ENCODE assay signal across 36 mouse cellular contexts in genomic region chr4:63359861-63360260, GRCm38 (mm10). TPM values are rescaled to one million over a fixed set of nuclear protein-coding genes. Genes with fewer than 3 reads are reported as not detected.
DNase-seq lines count a peak whose midpoint lies in the region; ATAC-seq and TF ChIP-seq lines count a peak whose summit lies in the region.
"Had no signal": no experiment of that assay in that cellular context is flagged by ENCODE, and none has a peak within 500 bp of the region (broad histone marks: within the 10 kb centered on the region; RNA-seq: fewer than 3 reads in every experiment).

No protein-coding gene starts in this region.

- no peak overlapping the region for H3K4me3 ChIP-seq in hindbrain, embryonic 11.5 days (ENCODE audit: low read depth, low read length)
- no peak overlapping the region for H3K4me3 ChIP-seq in hindbrain, postnatal 0 days (ENCODE audit: low read length)
- H3K4me3 ChIP-seq in liver, embryonic 15.5 days (replicated peaks): no peak overlapping the region
- H3K4me3 ChIP-seq in liver, embryonic 11.5 days (ENCODE audit: low read depth, low read length): no peak overlapping the region
- H3K4me3 ChIP-seq in C2C12 (ENCODE audit: insufficient read depth, poor library complexity, severe bottlenecking) (no peak overlapping the region), myocyte (no peak overlapping the region)
- no peak overlapping the region for H3K4me3 ChIP-seq in cerebellum, adult 2 months (replicated peaks; ENCODE audit: insufficient read depth, low read depth, low read length)
- H3K4me3 ChIP-seq: forebrain, embryonic 13.5 days; midbrain, embryonic 10.5 days had no signal

- no peaks in the 10 kb centered on the region for H3K36me3 ChIP-seq in hindbrain, embryonic 11.5 days (ENCODE audit: control insufficient read depth, insufficient read depth, low read length)
- no peaks in the 10 kb centered on the region for H3K36me3 ChIP-seq in hindbrain, postnatal 0 days (ENCODE audit: insufficient read depth, low read length)
- no peaks in the 10 kb centered on the region for H3K36me3 ChIP-seq in liver, embryonic 15.5 days (replicated peaks)
- no peaks in the 10 kb centered on the region for H3K36me3 ChIP-seq in liver, embryonic 11.5 days (ENCODE audit: control insufficient read depth, insufficient read depth, low read length)
- H3K36me3 ChIP-seq in C2C12 (ENCODE audit: control insufficient read depth, insufficient read depth) (no peaks in the 10 kb centered on the region), myocyte (ENCODE audit: control insufficient read depth, insufficient read depth) (no peaks in the 10 kb centered on the region)
- H3K36me3 ChIP-seq: midbrain, embryonic 10.5 days had no signal

- TF ChIP-seq CTCF in hindbrain, postnatal 0 days (IDR thresholded peaks at IDR 0.05; ENCODE audit: low read depth): no peak
- TF ChIP-seq CTCF in C2C12 (IDR thresholded peaks at IDR 0.05; ENCODE audit: control insufficient read depth, insufficient read depth, insufficient read length): no peak
- TF ChIP-seq CTCF in cerebellum, adult 2 months (IDR thresholded peaks at IDR 0.05; ENCODE audit: borderline replicate concordance, insufficient read depth, low read depth, low read length): no peak

- TF ChIP-seq POLR2A in myocyte (IDR thresholded peaks at IDR 0.05; ENCODE audit: insufficient read length, low read depth): no peak
- TF ChIP-seq POLR2A in cerebellum, adult 2 months (IDR thresholded peaks at IDR 0.05; ENCODE audit: borderline replicate concordance, insufficient read depth, low read length): no peak

- no peaks in the 10 kb centered on the region for H3K4me1 ChIP-seq in hindbrain, embryonic 11.5 days (replicated peaks; ENCODE audit: control insufficient read depth, insufficient read depth, low read length)
- H3K4me1 ChIP-seq in hindbrain, postnatal 0 days (ENCODE audit: insufficient read depth, low read length): no peaks in the 10 kb centered on the region
- no peaks in the 10 kb centered on the region for H3K4me1 ChIP-seq in liver, embryonic 15.5 days (replicated peaks)
- no peaks in the 10 kb centered on the region; the same call in 1 of the 2 replicates for H3K4me1 ChIP-seq in liver, embryonic 11.5 days (replicated peaks; ENCODE audit: control insufficient read depth, insufficient read depth, low read length)
- H3K4me1 ChIP-seq in cerebellum, adult 2 months (ENCODE audit: control insufficient read depth, insufficient read depth, low read length): no peaks in the 10 kb centered on the region
- H3K4me1 ChIP-seq: forebrain, embryonic 13.5 days; midbrain, embryonic 10.5 days had no signal

- no peak overlapping the region for H3K27ac ChIP-seq in hindbrain, embryonic 11.5 days (ENCODE audit: low read depth, low read length)
- H3K27ac ChIP-seq in hindbrain, postnatal 0 days: no peak overlapping the region
- H3K27ac ChIP-seq in liver, embryonic 15.5 days (replicated peaks): no peak overlapping the region
- no peak overlapping the region for H3K27ac ChIP-seq in liver, embryonic 11.5 days (ENCODE audit: low read depth, low read length)
- H3K27ac ChIP-seq in cerebellum, adult 2 months (ENCODE audit: insufficient read depth, low read length): no peak overlapping the region
- H3K27ac ChIP-seq: forebrain, embryonic 13.5 days; kidney, postnatal 0 days; midbrain, embryonic 10.5 days had no signal

- WGBS in hindbrain, embryonic 11.5 days: 77% methylated on average over 6 of the region's 6 CpGs
- 66% methylated on average over 6 of the region's 6 CpGs for WGBS in hindbrain, postnatal 0 days
- WGBS in liver, embryonic 15.5 days (ENCODE audit: insufficient replicate concordance): 62% methylated on average over 6 of the region's 6 CpGs
- WGBS in liver, embryonic 11.5 days: 77% methylated on average over 6 of the region's 6 CpGs
- WGBS in cerebellum, adult 2 months: 48% methylated on average over 6 of the region's 6 CpGs

- H3ac ChIP-seq in C2C12 (ENCODE audit: control insufficient read depth, insufficient read length, low read depth): no peak overlapping the region
- no peak overlapping the region for H3ac ChIP-seq in myocyte (ENCODE audit: control insufficient read depth, insufficient read length)

- no peak overlapping the region for H3K4me2 ChIP-seq in hindbrain, embryonic 11.5 days (replicated peaks; ENCODE audit: low read depth, low read length)
- no peak overlapping the region for H3K4me2 ChIP-seq in hindbrain, postnatal 0 days (ENCODE audit: low read depth, low read length)
- no peak overlapping the region for H3K4me2 ChIP-seq in liver, embryonic 15.5 days
- no peak overlapping the region for H3K4me2 ChIP-seq in liver, embryonic 11.5 days
- H3K4me2 ChIP-seq in myocyte (ENCODE audit: low read depth): no peak overlapping the region
- H3K4me2 ChIP-seq: forebrain, embryonic 13.5 days; heart, embryonic 11.5 days; lung, embryonic 14.5 days had no signal

- H3K9me3 ChIP-seq in hindbrain, embryonic 11.5 days (ENCODE audit: control insufficient read depth, low read length): no peaks in the 10 kb centered on the region
- no peaks in the 10 kb centered on the region for H3K9me3 ChIP-seq in hindbrain, postnatal 0 days (ENCODE audit: low read length)
- no peaks in the 10 kb centered on the region for H3K9me3 ChIP-seq in liver, embryonic 15.5 days (replicated peaks)
- H3K9me3 ChIP-seq in liver, embryonic 11.5 days (ENCODE audit: control insufficient read depth, low read length): no peaks in the 10 kb centered on the region
- H3K9me3 ChIP-seq: forebrain, embryonic 13.5 days; midbrain, embryonic 10.5 days had no signal

- peak; percentile 36; the same call in 1 of the 2 replicates for ATAC-seq in hindbrain, embryonic 11.5 days (ENCODE audit: low FRiP score)
- ATAC-seq in hindbrain, postnatal 0 days: no peak
- ATAC-seq in liver, embryonic 15.5 days (ENCODE audit: insufficient read depth): 0 out of 2 replicates have a peak, but pooled peaks have one; percentile 43
- no peak for ATAC-seq in liver, embryonic 11.5 days (replicated peaks; ENCODE audit: low FRiP score)
- ATAC-seq: forebrain, embryonic 13.5 days; intestine, embryonic 16.5 days had no signal

- no peak overlapping the region for H3K9ac ChIP-seq in hindbrain, embryonic 11.5 days (ENCODE audit: low read depth, low read length)
- H3K9ac ChIP-seq in hindbrain, postnatal 0 days (replicated peaks; ENCODE audit: low read length): no peak overlapping the region
- no peak overlapping the region for H3K9ac ChIP-seq in liver, embryonic 15.5 days
- H3K9ac ChIP-seq in liver, embryonic 11.5 days (ENCODE audit: low read depth, low read length): no peak overlapping the region
- H3K9ac ChIP-seq: forebrain, embryonic 13.5 days; lung, embryonic 14.5 days had no signal

- no peaks in the 10 kb centered on the region for H3K79me3 ChIP-seq in C2C12 (ENCODE audit: low read depth)

- no peak for DNase-seq in hindbrain, embryonic 11.5 days (ENCODE audit: low spot score)
- DNase-seq in hindbrain, postnatal 0 days (ENCODE audit: low spot score): no peak
- no peak for DNase-seq in liver, embryonic 11.5 days (ENCODE audit: low spot score)
- no peak for DNase-seq in cerebellum, adult 2 months
- DNase-seq: adrenal gland, adult 2 months; cerebellum, adult 9-10 months; cerebellum, postnatal 36 days; gastrocnemius, postnatal 36 days; heart, adult 18-20 months; heart, postnatal 36 days; kidney, adult 8-10 months; kidney, postnatal 4 days; left cerebral cortex, postnatal 4 days; lung, embryonic 14.5 days; right cerebral cortex, postnatal 14 days had no signal

- H3K27me3 ChIP-seq in hindbrain, embryonic 11.5 days (ENCODE audit: control insufficient read depth, insufficient read depth, low read length): no peaks in the 10 kb centered on the region
- no peaks in the 10 kb centered on the region for H3K27me3 ChIP-seq in hindbrain, postnatal 0 days (ENCODE audit: insufficient read depth, low read length)
- no peaks in the 10 kb centered on the region for H3K27me3 ChIP-seq in liver, embryonic 15.5 days
- H3K27me3 ChIP-seq in liver, embryonic 11.5 days (replicated peaks; ENCODE audit: control insufficient read depth, insufficient read depth, low read length): no peaks in the 10 kb centered on the region
- no peaks in the 10 kb centered on the region for H3K27me3 ChIP-seq in C2C12 (ENCODE audit: control insufficient read depth, insufficient read depth, insufficient read length)
- no peaks in the 10 kb centered on the region for H3K27me3 ChIP-seq in myocyte (ENCODE audit: control insufficient read depth, insufficient read depth, insufficient read length)
- no peaks in the 10 kb centered on the region for H3K27me3 ChIP-seq in cerebellum, adult 2 months (ENCODE audit: control insufficient read depth, insufficient read depth, low read length)
- H3K27me3 ChIP-seq: forebrain, embryonic 13.5 days had no signal

- H3K79me2 ChIP-seq in C2C12 (ENCODE audit: control insufficient read depth, insufficient read depth): no peaks in the 10 kb centered on the region
- H3K79me2 ChIP-seq in myocyte (ENCODE audit: control insufficient read depth, insufficient read depth): no peaks in the 10 kb centered on the region

RNA-seq across cellular contexts. Expression of gene Orm2, which starts 2.4 kb away (rescaled TPM):
- polyA plus RNA-seq in hindbrain, embryonic 11.5 days (2014; fragmentation: Nextera tagmentation; extraction: Ambion mirVana): not detected in 2 replicates
- not detected in 2 replicates for total RNA-seq in hindbrain, postnatal 0 days (2014; rRNA removed)
- polyA plus RNA-seq in hindbrain, postnatal 0 days (2015; fragmentation: Nextera tagmentation; extraction: Ambion mirVana): not detected in 2 replicates
- not detected in 2 replicates for polyA plus RNA-seq in liver, embryonic 15.5 days (2015; fragmentation: Nextera tagmentation; extraction: Ambion mirVana)
- polyA plus RNA-seq in liver, embryonic 11.5 days (2014; fragmentation: Nextera tagmentation; extraction: Ambion mirVana): not detected in 2 replicates
- polyA plus RNA-seq in C2C12 (2012; fragmentation: generic; extraction: Trizol) (not detected), myocyte (2012; fragmentation: generic; extraction: Trizol) (not detected)
- not detected in 2 replicates for polyA plus RNA-seq in cerebellum, adult 2 months (2012; rRNA removed)
- total RNA-seq: heart, postnatal 36 days; layer of hippocampus, adult 8-10 months; layer of hippocampus, postnatal 25 days; left cerebral cortex, adult 8-10 months; left cerebral cortex, postnatal 4 days; megakaryocyte progenitor cell, adult 5-6 weeks; midbrain, postnatal 0 days; neutrophil, adult 5-6 weeks had no signal
- polyA plus RNA-seq: embryonic facial prominence, embryonic 11.5 days; forebrain, embryonic 13.5 days; heart, embryonic 11.5 days; heart, embryonic 16.5 days; intestine, embryonic 16.5 days; kidney, postnatal 0 days; limb, embryonic 14.5 days; lung, embryonic 14.5 days; midbrain, embryonic 10.5 days; midbrain, postnatal 0 days; small intestine, adult 2 months; stomach, embryonic 14.5 days; testis, adult 2 months had no signal

RNA-seq across cellular contexts. Expression of gene Orm3, which starts 3.9 kb away (rescaled TPM):
- not detected in 2 replicates for polyA plus RNA-seq in hindbrain, embryonic 11.5 days (2014; fragmentation: Nextera tagmentation; extraction: Ambion mirVana)
- not detected in 2 replicates for total RNA-seq in hindbrain, postnatal 0 days (2014; rRNA removed)
- polyA plus RNA-seq in hindbrain, postnatal 0 days (2015; fragmentation: Nextera tagmentation; extraction: Ambion mirVana): not detected in 2 replicates
- polyA plus RNA-seq in liver, embryonic 15.5 days (2015; fragmentation: Nextera tagmentation; extraction: Ambion mirVana): not detected in 2 replicates
- polyA plus RNA-seq in liver, embryonic 11.5 days (2014; fragmentation: Nextera tagmentation; extraction: Ambion mirVana): not detected in 2 replicates
- polyA plus RNA-seq in C2C12 (2012; fragmentation: generic; extraction: Trizol): not detected
- 0.07 TPM for polyA plus RNA-seq in myocyte (2012; fragmentation: generic; extraction: Trizol)
- polyA plus RNA-seq in cerebellum, adult 2 months (2012; rRNA removed): 0.14 TPM in 1 of 2 replicates, not detected in the other
- total RNA-seq: gastrocnemius, postnatal 36 days; layer of hippocampus, adult 8-10 months; layer of hippocampus, postnatal 25 days; left cerebral cortex, adult 8-10 months; left cerebral cortex, postnatal 4 days; megakaryocyte progenitor cell, adult 5-6 weeks; midbrain, postnatal 0 days; neutrophil, adult 5-6 weeks had no signal
- polyA plus RNA-seq: embryonic facial prominence, embryonic 11.5 days; forebrain, embryonic 13.5 days; heart, embryonic 11.5 days; heart, embryonic 16.5 days; intestine, embryonic 16.5 days; kidney, postnatal 0 days; limb, embryonic 14.5 days; lung, embryonic 14.5 days; midbrain, embryonic 10.5 days; midbrain, postnatal 0 days; small intestine, adult 2 months; stomach, embryonic 14.5 days; testis, adult 2 months; thymus, postnatal 0 days had no signal

RNA-seq across cellular contexts. Expression of gene Orm1, which starts 15.5 kb away (rescaled TPM):
- polyA plus RNA-seq in hindbrain, embryonic 11.5 days (2014; fragmentation: Nextera tagmentation; extraction: Ambion mirVana): not detected in 2 replicates
- not detected in 2 replicates for total RNA-seq in hindbrain, postnatal 0 days (2014; rRNA removed)
- not detected in 2 replicates for polyA plus RNA-seq in hindbrain, postnatal 0 days (2015; fragmentation: Nextera tagmentation; extraction: Ambion mirVana)
- polyA plus RNA-seq in liver, embryonic 15.5 days (2015; fragmentation: Nextera tagmentation; extraction: Ambion mirVana): 0.50 and 0.77 TPM in 2 replicates
- not detected in 2 replicates for polyA plus RNA-seq in liver, embryonic 11.5 days (2014; fragmentation: Nextera tagmentation; extraction: Ambion mirVana)
- polyA plus RNA-seq in C2C12 (2012; fragmentation: generic; extraction: Trizol) (0.05 TPM), myocyte (2012; fragmentation: generic; extraction: Trizol) (not detected)
- not detected in 2 replicates for polyA plus RNA-seq in cerebellum, adult 2 months (2012; rRNA removed)
- total RNA-seq: layer of hippocampus, adult 8-10 months; layer of hippocampus, postnatal 25 days; left cerebral cortex, adult 8-10 months; left cerebral cortex, postnatal 4 days; midbrain, postnatal 0 days; neutrophil, adult 5-6 weeks had no signal
- polyA plus RNA-seq: embryonic facial prominence, embryonic 11.5 days; forebrain, embryonic 13.5 days; heart, embryonic 11.5 days; heart, embryonic 16.5 days; intestine, embryonic 16.5 days; kidney, postnatal 0 days; lung, embryonic 14.5 days; midbrain, embryonic 10.5 days; midbrain, postnatal 0 days; small intestine, adult 2 months; stomach, embryonic 14.5 days; testis, adult 2 months had no signal

RNA-seq across cellular contexts. Expression of gene Akna, which starts 43.3 kb away (rescaled TPM):
- polyA plus RNA-seq in hindbrain, embryonic 11.5 days (2014; fragmentation: Nextera tagmentation; extraction: Ambion mirVana): 5.7 and 6.1 TPM in 2 replicates
- 7.2 and 8.1 TPM in 2 replicates for total RNA-seq in hindbrain, postnatal 0 days (2014; rRNA removed)
- polyA plus RNA-seq in hindbrain, postnatal 0 days (2015; fragmentation: Nextera tagmentation; extraction: Ambion mirVana): 2.7 and 3.2 TPM in 2 replicates
- polyA plus RNA-seq in liver, embryonic 15.5 days (2015; fragmentation: Nextera tagmentation; extraction: Ambion mirVana): 4.8 and 5.7 TPM in 2 replicates
- 8.8 and 8.9 TPM in 2 replicates for polyA plus RNA-seq in liver, embryonic 11.5 days (2014; fragmentation: Nextera tagmentation; extraction: Ambion mirVana)
- 1.3 TPM for polyA plus RNA-seq in C2C12 (2012; fragmentation: generic; extraction: Trizol)
- 5.6 TPM for polyA plus RNA-seq in myocyte (2012; fragmentation: generic; extraction: Trizol)
- 1.9 TPM in 2 replicates for polyA plus RNA-seq in cerebellum, adult 2 months (2012; rRNA removed)

Comparison
In these comparisons a context has a peak if more than half of its experiments do, and no peak if none do; other contexts are left out.
1. ATAC-seq: peak in hindbrain, embryonic 11.5 days (single experiment) and liver, embryonic 15.5 days (single experiment); none in hindbrain, postnatal 0 days (single experiment) and liver, embryonic 11.5 days (single experiment).